Mouse (Mus musculus) CD4-positive naive resting alpha-beta T cell, adult 57 days (primary cell): ENCODE results near the gene Ier3. TPM values are rescaled to one million over a fixed set of nuclear protein-coding genes. Genes with fewer than 3 reads are reported as not detected.

Experiments
- total RNA-seq: library from RNA; stranded (reverse); gene quantifications from one replicate; pipeline ENCODE4 v1.2.4, GENCODE M21; 2023

Gene Ier3
- total RNA-seq: 6.3 TPM

DNA sequence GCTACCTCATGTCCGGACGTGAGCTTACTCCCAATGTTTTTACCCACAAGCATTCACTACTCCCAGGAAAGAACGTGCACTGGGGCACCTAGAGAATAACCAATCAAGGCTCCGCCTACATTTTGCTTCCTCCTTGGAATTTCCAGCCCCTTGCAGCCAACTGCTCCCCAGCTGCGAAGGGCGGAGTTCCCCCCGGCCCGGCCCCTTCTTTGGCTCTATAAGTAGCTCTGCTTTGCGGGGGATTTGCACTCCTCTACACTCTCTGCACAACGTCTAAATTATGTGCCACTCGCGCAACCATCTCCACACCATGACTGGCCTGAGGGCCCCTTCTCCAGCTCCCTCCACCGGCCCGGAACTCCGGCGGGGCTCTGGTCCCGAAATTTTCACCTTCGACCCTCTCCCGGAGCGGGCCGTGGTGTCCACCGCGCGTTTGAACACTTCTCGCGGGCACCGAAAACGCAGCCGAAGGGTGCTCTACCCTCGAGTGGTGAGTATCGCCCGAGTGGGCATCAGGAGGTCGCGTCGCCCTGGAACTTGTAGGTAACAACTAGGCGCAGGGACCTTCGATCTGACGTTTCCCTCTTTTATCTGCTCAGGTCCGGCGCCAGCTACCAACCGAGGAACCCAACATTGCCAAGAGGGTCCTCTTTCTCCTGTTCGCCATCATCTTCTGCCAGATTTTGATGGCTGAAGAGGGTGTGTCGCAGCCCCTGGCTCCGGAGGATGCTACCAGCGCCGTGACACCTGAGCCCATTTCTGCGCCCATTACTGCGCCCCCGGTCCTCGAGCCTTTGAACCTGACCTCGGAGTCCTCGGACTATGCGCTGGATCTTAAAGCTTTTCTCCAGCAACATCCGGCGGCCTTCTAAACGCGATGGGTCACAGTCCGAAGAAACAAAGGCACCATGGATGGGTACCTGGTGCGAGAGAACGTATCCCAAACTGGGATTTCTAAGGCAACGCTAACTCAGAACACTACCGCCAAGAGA lies at the start of gene Ier3:
Ier3 (plus strand) TSS at position 246 of the 992 bp plus-strand sequence.

DNA sequence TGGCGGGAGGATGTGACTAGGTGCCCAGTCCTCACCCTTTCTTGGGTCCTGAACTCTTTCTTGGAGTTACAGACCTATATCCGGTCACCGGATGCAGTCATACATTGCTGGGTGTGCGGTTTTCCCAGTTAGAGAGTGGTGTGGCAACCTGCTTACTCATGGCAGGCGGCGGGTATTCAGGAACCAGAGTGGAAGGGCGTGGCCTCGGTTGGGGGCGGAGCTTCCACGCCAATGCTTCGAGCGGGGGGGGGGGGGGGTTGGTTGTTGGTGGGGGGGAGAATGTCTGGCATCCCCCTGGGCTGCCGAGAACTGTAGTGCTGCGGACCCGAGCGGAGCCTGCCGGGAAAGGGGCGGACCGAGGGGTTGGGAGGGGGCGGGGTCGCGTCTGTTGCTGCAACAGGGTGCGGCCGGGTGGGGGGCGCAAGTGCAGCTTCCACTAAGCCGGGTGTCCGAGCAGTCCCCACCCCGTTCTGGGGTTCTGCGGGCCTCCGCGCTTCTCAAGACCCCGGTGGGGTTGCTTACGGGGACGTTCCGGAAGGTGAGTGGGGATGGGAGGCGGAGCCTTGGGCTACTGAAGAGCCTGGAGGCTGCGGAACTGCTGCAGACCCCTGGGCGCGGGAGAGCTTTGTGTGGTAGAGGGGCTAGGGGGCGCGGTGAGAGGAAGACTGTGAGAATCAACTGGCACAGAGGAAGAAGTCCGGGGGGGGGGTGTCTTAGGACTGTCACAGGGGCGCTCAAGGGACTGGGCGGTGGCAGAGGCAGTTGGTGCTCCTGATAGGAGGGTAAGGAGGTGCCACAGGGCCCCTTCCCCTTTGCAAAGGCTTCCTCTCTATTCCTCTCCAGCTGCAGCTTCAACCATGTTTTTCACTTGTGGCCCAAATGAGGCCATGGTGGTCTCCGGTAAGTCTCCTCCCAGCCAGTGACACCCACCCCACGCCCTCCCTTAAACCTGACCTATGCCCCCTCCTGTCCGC lies 1.8 kb downstream of the Ier3 start, which contains the start of gene Flot1:
Flot1 (plus strand) TSS at position 267 of the 974 bp plus-strand sequence.

DNA sequence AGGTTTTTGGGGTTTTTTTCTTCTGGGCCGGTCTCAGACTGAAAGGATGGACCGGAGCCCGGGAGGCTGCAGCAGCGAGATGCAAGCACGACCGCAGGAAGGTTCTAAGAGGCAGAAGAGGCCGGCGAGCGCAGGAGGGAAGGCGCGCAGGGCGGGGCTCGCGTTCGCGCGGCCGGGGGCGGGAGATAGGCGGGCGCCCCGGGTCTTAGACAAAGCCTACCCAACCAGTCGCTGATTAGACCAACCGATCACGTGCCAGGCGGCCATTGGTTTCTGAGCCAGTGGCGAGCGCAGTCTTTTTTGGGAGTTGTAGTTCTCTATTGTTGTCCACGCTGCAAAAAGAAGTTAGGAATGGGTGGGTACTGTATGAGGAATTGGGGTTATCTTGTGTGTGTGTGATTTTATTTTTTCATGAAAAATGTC lies 16.6 kb downstream of the Ier3 start, which contains the start of gene Tubb5:
Tubb5 (minus strand) TSS at position 185 of the 423 bp plus-strand sequence.

DNA sequence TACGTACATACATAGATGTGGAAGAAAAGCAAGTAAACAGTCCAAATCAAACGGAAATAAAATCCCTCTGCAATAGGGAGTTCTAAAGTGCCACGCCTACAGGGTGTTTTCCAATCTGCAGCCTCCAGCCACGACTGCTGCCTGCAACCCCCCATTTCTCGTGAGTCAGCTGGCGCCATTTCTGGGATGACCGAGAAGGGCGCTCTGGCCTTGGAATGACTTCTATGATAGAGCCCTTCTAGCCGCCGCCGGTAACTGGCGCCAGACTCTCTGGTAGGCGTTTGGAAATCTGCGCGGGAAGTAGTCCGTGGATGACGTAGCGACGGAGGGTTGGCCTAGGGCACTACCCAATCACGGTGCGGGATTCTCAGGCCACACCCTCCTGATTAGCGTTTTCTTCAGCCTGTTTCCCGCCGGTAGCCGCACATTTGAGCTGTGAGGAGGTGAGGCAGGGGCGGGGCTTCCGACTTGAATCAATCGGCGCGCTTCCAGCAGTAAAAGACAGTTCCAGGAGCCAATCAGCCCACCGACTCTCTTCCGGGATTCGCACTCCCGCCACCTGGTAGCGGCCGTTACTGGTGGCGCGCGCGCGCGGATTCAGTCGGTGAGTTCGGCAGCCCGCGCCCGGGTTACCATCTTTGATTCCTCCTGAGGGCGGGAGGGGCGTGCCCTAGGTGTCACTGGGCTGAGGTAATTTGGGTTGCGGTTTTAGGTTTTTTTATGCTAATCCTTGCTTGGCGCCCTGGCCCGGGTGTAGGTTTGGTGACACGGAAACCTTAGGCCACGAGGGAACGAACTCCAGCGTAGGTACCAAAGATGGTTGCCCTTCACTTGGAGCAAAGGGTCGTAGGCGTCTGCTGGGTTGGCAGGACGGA lies 19.8 kb downstream of the Ier3 start, which contains the start of gene Mdc1:
Mdc1 (plus strand) TSS at position 440 of the 875 bp plus-strand sequence.

DNA sequence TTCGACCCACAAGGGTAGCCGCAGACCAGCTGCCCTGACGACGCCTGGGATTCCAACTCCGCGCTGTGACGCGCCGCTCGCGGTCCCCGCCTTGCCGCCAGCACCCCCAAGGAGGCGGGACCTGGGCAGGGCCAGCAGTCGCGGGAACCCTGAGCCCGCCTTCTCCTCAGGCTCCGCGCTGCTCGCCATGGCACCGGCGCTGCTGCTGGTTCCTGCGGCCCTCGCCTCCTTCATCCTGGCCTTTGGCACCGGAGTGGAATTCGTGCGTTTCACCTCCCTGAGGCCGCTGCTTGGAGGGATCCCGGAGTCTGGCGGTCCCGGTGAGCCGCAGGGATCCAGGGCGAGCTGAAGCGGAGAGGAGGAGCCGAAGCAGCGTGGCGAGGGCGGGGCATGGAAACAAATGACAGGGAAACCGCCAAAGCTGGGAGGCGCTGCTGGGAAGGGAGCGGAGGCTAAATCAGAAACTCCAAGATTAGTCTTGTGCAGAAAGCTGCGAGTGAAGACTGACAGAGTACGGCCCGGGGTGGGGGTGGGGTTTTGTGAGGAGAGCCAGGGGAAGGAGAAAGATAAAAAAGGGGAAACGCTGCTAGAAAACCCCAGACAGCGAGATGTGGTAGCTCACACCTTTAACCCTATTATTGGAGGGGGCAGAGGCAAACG lies 39.8 kb downstream of the Ier3 start, which contains the start of gene Nrm:
Nrm (plus strand) TSS at position 121 of the 660 bp plus-strand sequence.

DNA sequence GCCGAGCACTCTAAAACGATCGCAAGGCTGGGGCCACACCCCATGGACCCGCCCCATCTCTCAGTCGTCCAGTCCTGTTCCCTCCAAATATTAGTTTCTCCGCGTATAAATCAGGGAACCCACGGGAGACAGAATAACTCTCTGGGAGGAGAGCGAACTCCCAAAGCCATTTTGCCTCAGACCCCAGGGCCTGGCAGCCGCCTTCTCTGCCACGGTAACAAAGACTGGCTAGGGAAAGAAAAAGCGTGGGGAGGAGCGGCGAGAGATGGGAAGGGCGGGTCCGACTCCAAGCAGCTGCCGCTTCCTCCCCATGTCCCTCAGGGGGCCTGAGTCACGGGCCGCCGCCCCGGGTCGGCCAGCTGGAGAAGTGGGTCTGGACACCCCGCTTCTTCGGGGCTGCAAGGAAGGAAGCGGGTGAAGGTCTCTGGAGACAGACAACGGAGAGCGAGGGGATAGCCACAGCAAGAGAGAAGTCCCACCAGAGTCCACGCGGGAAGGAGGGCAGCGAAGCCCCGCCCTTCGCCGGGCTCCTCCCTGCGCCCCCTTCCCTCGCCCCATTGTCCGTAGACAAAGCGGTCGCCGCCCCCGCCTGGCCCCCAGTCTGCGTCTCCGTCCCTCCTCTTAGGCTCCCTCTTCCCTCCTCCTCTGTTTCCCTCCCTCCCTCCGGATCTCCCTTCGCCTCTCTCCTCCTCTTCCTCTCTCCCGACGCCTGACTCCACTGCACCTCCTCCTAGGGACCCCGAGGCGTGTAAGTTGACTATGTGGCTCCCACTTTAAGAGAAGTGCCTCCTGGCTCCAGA lies 44.2 kb downstream of the Ier3 start, which contains the start of gene Ppp1r18:
Ppp1r18 (plus strand) TSS at position 113 of the 800 bp plus-strand sequence.

Other genes starting within 250 kb of the Ier3 start
- not detected for gene Sfta2, start 220.1 kb upstream of the Ier3 start, total RNA-seq
- gene Gm9573, start 195.0 kb upstream of the Ier3 start, total RNA-seq: not detected
- gene Mucl3, start 178.0 kb upstream of the Ier3 start, total RNA-seq: not detected
- 49.3 TPM for gene Vars2, start 154.1 kb upstream of the Ier3 start, total RNA-seq
- gene Gtf2h4, start 147.9 kb upstream of the Ier3 start, total RNA-seq: 15.8 TPM
- gene Ddr1, start 117.1 kb upstream of the Ier3 start, total RNA-seq: 15.5 TPM
- 46.7 TPM for gene Flot1, start 1.5 kb downstream of the Ier3 start, total RNA-seq
- 496 TPM for gene Tubb5, start 16.6 kb downstream of the Ier3 start, total RNA-seq
- 79.2 TPM for gene Mdc1, start 19.8 kb downstream of the Ier3 start, total RNA-seq
- 19.7 TPM for gene Nrm, start 39.6 kb downstream of the Ier3 start, total RNA-seq
- gene Ppp1r18, start 43.9 kb downstream of the Ier3 start, total RNA-seq: 272 TPM
- gene Dhx16, start 58.1 kb downstream of the Ier3 start, total RNA-seq: 95.2 TPM
- 30.0 TPM for gene 2310061I04Rik, start 75.7 kb downstream of the Ier3 start, total RNA-seq
- 13.5 TPM for gene Atat1, start 88.4 kb downstream of the Ier3 start, total RNA-seq
- gene Mrps18b, start 94.7 kb downstream of the Ier3 start, total RNA-seq: 61.0 TPM
- gene Ppp1r10, start 94.8 kb downstream of the Ier3 start, total RNA-seq: 184 TPM
- gene Abcf1, start 148.1 kb downstream of the Ier3 start, total RNA-seq: 129 TPM
- 61.6 TPM for gene Gnl1, start 158.2 kb downstream of the Ier3 start, total RNA-seq
- 67.0 TPM for gene Prr3, start 158.6 kb downstream of the Ier3 start, total RNA-seq
- 25.7 TPM for gene H2-T24, start 198.9 kb downstream of the Ier3 start, total RNA-seq
- 302 TPM for gene H2-T23, start 211.2 kb downstream of the Ier3 start, total RNA-seq
- 187 TPM for gene H2-T22, start 221.1 kb downstream of the Ier3 start, total RNA-seq
- 1.3 TPM for gene Gm6034, start 221.3 kb downstream of the Ier3 start, total RNA-seq
- gene Gm11127, start 236.7 kb downstream of the Ier3 start, total RNA-seq: 87.5 TPM